Mouse (Mus musculus): Measurements from ENCODE around the gene Actn4.

Actn4 gene

GRCm38 (mm10) chr7:28924802-28925201 lies 37.3 kb downstream of the Actn4 start:
- DNase-seq (ENCODE audit: inconsistent ontology term): no peak

DNA sequence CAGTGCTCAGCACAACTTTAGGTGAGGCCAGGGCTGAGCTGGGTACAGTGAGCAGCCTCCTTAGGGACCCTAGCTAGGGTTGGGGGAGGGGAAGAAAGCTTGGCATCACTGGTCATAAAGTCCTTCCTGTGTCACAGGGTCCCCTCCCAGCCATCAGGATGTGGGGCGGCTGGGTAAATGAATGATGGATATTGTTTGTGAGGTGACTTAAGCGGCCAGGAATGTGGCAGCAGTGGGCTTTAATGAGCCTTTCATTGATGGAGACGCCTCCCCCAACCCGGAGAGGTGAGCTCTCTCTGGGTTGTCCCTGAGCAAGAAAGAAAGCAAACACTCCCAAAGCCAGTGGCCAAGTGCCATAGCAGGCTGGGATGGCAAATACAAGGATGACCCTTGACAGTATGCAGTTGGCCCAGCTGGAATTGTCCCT lies 38.3 kb downstream of the Actn4 start:
- DNase-seq (ENCODE audit: inconsistent ontology term): peak; percentile 98

DNA sequence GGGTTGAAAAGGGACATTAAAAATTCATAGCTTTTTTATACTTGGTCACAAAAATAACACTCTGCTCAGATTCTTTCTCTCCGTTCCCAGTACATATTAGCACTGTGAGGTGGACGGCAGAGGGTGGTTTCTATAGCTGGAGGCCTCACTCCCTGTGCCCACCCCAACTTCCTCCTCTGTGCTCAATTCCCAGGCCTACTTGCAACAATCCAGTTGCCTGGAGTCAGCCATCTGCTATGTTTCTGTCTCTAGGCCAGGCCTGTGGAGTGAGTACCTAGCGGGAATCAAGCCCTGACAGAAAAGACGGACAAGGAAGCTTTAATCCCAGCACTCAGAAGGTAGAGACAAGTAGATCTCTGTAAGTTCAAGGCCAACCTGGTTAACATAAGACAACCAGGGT lies 39.5 kb downstream of the Actn4 start:
- no peak for DNase-seq (ENCODE audit: inconsistent ontology term)

- peak; percentile 79 for DNase-seq (ENCODE audit: inconsistent ontology term)
Measured at GRCm38 (mm10) chr7:28921722-28922465, 40.2 kb downstream of the Actn4 start.

DNA sequence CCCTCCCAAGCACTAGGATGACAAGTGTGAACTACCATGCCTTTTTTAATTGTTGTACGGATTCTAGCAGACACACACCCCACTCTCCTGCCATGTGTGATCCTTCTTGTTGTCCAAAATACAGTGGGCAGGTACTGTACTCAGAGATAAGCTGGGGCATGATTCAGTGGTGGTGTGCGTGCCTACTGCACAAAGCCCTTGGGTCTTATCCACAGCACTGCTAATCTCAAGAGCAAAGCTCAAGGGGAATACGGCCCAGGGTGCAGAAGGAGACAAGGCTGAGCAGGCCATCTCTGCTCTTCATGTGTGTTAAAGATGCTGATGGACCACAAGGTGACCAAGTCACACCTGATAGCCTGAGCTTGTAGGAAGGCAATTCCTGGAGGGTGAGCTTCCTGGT lies 41.0 kb downstream of the Actn4 start:
- DNase-seq (ENCODE audit: inconsistent ontology term): no peak

DNA sequence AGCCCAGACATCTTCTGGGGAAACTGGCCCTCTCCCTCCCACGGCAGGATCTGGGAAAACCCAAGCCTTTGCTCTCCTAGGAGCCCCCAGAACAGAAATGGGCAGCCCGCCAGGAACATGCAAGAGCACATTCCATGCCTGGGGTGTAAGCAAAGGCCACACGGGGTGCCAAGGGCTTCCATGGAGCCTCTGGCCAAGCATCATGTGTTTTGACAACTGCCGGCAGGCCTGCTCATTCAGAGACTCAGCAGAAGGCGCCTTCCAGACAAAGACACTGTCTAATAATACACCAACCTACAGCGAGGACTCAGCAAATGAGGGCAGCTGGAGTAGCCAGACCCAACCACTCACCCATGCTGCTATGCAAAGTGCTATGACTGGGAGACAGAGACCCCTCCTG lies 42.3 kb downstream of the Actn4 start:
- DNase-seq (ENCODE audit: inconsistent ontology term): peak; percentile 97

DNA sequence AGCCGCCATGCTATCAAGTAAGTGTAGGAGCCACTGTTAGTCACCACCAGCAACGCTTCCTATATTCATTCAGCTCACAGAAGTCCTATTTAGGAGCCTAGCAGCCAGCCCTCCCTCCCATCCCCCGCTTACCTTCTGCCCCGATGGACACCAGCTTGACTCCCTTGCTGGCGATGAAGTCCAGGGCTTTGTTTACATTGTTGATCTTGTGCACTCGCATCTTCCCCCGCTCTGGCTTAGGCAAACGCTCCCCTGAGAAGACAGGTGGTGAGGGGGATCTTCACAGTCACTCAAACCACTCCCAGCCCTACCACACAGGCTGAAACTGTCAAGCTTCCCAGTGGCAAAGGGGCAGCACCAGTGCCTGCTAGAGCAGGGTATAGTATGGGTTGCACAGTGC lies 43.6 kb downstream of the Actn4 start:
- DNase-seq (ENCODE audit: inconsistent ontology term): no peak

- peak; percentile 96 for DNase-seq (ENCODE audit: inconsistent ontology term)
Measured at GRCm38 (mm10) chr7:28917503-28918426, 44.4 kb downstream of the Actn4 start.

- no peak for DNase-seq (ENCODE audit: inconsistent ontology term)
Measured at GRCm38 (mm10) chr7:28916491-28916890, 45.6 kb downstream of the Actn4 start.

DNA sequence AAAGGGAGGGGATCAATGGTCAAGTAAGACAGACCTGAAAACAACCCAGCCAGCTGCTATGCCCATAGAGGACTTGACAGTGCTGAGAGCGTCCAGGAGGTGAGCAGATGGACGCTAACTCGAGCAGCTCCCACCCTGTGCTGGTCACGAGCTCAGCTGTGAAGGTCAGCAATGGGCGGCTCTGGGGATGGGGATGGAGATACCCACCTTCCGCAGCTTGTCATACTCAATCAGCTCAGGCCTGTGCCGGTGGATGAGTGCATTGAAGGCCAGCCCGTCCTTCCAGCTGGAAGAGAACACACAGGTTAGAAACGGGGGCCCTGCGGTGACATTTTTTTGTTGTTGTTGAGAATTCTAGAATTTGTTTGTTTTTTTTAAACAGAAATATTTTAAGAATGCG lies 49.0 kb downstream of the Actn4 start:
- no peak for DNase-seq (ENCODE audit: inconsistent ontology term)

GRCm38 (mm10) chr7:28911632-28912031 lies 50.5 kb downstream of the Actn4 start:
- no peak for DNase-seq (ENCODE audit: inconsistent ontology term)

DNA sequence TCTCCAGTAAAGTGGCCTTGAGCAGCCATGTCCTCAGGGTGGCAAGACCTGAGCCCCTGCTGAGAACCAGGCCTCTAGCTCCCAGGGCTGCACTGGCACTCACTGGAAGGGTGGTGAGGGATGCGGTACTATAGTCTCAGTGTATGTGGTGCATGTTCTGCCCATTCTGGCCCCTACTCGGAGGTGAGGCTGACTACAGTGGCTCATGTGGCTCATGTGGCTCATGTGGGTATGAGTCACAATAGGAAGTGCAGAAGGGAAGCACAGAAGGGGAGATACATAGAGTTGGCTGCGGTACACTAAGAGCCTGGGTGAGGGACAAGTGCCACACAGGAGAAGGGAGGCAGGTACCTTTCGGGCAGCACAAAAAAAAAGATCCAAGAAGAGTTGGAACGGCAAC lies 54.9 kb downstream of the Actn4 start:
- DNase-seq (ENCODE audit: inconsistent ontology term): no peak

- no peak for DNase-seq (ENCODE audit: inconsistent ontology term)
Measured at GRCm38 (mm10) chr7:28903778-28904177, 58.4 kb downstream of the Actn4 start.

GRCm38 (mm10) chr7:28902809-28903208 lies 59.3 kb downstream of the Actn4 start:
- no peak for DNase-seq (ENCODE audit: inconsistent ontology term)

DNA sequence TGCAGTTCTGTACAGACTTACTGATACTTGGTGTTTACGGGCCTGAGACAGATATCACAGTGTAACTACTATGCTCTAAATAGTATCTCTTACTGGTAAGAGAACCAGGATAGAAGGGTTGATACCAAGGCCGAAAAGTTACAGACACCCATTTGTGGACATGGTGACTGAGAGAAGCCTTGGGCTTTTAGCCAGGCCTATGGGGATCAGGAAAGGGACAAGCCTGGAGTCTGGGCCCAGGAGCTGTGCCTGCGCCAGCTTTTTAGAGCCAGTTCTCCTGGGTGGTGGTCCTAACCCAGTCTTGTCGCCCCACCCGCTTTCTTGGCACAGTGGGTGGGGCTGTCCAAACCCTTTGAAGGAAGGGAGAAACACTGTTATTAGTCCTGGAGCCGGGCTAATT lies 60.0 kb downstream of the Actn4 start:
- DNase-seq (ENCODE audit: inconsistent ontology term): no peak

DNA sequence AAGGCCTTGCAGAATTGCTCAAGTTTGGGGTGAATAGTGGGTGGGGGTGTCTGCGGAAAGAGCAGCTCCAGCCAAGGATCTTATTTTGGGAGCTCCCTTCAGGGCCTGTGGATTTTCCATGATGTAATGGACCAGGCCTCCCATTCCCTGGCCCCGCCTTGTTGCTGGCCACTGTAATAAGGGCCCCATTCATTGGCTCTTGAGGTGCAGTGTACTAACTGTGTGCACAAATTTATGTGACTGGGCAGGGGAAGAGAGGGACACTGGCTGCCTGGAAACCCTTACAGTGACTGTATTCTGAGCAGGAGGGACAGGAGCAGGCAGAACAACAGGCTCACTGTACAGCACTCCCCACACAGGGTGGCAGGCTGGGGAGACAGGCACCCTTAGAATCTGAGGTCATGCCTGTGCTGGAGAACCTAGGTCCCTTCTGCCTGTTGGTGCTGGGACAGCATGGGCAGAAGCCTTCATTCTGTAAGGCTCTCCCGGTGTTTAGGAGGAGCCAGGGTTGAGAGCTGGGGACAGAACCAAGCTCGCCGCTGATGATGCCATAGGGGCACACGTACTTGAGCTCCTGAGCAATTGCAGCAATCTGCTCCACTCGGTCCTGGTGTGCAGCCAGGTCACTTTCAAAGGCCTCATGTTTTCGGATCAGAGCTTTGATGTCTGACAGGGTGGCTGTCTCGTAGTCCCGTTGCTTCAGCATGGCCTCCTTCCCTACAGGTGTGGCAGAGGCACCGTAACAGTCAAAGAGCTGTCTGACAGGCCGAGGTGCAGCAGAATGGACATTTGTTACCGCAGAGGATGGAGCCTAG lies 60.6 kb downstream of the Actn4 start:
- DNase-seq (ENCODE audit: inconsistent ontology term): peak; percentile 54

DNA sequence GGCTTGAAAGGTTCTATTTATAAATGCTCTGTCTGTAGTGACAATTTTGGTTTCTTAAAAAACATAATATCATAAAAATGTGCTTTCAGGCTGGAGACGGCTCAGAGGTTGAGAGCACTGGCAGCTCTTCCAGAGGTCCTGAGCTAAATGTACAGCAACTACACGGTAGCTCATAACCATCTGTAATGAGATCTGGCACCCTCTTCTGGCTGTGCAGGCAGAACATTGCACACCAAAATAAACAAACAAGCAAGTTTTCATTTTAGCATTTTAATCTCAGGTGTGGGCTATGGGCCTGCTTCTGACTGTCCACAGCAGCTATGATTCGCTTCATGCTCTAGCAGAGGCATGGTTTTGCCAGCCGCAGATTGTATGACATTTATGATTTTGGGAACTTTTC lies 62.2 kb downstream of the Actn4 start:
- DNase-seq (ENCODE audit: inconsistent ontology term): no peak

DNA sequence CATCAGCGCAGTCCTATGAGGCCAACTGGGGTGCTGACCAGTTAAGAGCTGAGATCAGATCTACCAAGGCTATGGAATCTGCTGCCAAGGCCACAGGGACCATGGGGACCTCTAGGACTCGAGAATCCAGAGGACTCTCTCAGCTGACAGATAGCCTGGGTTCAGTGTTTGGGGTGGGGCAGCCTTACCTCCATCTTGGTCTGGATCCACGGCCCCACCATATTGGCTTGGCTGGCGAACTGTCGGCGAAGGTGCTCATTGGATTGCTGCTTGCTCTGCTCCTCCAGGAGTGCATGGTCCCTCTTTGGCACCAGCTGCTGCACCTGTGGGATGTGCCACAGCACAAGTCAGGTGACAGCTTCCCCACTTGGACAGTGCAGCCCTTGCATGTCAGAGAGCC lies 64.5 kb downstream of the Actn4 start:
- no peak for DNase-seq (ENCODE audit: inconsistent ontology term)

GRCm38 (mm10) chr7:28894942-28895341 lies 67.2 kb downstream of the Actn4 start:
- no peak for DNase-seq (ENCODE audit: inconsistent ontology term)

GRCm38 (mm10) chr7:28893643-28894265 lies 68.4 kb downstream of the Actn4 start:
- peak; percentile 71 for DNase-seq (ENCODE audit: inconsistent ontology term)

GRCm38 (mm10) chr7:28892601-28893000 lies 69.5 kb downstream of the Actn4 start:
- DNase-seq (ENCODE audit: inconsistent ontology term): no peak

Measured in Muller cell, postnatal 12 days (primary cell).